Mouse (Mus musculus): ENCODE results near the gene 1700092M07Rik.

Gene 1700092M07Rik

DNA sequence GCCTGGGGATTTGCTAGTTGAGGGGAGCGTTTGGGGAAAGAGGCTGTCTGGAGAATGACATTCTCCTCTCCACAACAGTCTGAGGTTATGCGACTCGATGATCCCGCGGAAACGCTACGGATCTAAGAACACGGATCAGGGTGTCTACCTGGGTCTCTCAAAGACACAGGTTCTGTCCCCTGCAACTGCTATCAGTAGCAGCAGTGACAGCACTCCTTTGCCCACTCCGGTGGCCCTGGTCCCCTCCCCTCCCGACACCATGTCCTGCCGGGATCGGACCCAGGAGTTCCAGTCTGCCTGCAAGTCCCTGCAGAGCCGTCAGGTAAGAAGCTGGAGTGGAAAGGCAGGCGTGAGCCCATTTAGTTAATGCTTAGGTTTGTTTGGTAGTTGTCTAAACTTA, 1.7 kb downstream of the 1700092M07Rik start:
- DNase-seq (ENCODE audit: low spot score) = peak; percentile 47

DNA sequence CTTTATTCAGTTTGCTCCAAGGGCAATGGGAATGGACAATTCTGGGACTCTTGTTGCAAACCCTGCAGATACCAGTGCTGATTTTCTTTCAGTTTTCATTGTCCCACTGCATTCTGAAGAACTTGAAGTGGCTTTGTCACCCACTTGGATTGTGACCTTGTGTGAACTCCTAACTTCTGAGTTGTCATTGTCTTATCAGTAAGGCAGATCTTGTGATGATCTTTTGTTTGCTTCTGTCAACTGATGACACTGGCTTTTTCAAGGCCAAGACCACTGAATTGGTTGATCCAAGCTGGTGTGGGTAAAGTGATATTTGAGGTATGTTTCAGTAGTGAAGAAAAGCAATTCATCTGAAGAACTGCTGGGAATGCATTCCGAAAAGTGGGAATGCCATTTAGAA, 4.9 kb downstream of the 1700092M07Rik start:
- DNase-seq (ENCODE audit: low spot score) = no peak

DNA sequence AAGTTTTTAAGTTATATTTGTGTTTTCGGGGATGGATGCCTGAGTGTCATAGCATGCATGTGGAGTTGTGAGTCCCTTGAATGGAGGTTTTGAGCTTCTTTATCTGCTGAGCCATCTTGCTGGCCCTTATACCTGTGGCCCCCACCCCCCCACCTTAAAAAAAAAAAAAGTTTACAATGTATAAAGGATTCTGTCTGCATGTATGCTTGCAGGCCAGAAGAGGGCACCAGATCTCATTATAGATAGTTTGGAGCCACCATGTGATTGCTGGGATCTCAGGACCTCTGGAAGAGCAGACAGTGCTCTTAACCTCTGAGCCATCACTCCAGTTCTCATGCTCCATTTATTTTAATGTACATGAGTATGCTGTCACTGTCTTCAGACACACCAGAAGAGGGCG, 6.8 kb downstream of the 1700092M07Rik start:
- DNase-seq (ENCODE audit: low spot score) = no peak

DNA sequence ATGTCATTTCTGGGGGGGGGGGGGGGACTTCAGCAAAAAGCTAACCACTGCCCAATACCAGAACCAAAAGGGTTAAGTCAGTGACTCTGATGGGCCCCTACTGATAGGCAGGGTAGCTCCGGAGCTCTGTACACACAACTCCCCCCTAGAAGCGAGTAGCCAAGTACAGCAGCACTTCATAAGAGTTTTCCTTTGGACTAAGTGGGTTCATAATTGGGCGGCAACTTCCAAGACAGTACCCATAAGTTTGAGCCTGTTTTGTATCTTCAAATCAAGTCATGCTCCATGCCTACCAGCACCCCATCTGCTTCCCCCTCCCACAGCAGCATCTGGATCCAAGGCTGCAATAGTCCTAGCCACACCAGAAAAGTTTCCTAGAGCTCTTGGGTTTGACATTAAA, 15.1 kb downstream of the 1700092M07Rik start:
- DNase-seq (ENCODE audit: low spot score) = no peak

DNA sequence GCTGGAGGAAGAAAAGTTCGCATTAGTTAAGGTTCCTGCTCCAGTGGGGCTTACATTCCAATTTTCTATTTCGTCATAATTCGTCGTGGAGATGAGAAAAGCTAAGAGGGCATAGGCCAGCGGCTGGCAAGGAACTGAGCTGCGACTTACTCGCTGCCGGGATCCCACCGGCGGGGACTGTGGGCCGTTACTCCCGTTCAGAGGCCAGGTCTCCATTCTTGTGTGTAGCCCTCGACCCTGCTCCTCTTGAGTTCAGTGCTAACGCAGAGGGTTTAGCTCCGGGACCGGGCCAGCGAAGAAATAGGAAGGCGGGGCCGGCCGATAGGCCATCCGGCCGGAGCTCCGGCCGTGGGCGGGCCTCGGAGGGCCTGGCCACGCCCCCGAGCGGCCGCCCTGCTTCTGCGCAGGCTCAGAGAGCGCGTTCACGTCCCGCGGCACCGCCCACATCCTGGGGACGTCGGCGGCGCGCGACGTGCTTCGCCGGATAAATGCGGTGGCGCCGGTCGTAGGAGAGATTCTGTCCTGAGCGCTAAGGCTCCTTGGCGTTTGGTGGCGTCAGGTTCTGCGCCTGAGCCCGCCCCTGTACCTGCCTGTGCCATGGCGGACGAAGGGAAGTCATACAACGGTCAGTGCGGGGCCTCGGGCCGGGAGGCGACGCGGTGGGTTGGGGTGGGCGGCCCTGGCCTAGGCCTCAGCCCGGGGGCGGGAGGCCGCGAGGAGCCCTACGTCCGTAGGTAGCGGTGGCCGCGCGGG, 16.3 kb downstream of the 1700092M07Rik start, which contains the start of gene Nxf1:
TSS of gene Nxf1 (plus strand) at position 439 of the 753 bp plus-strand sequence.
- peak; percentile 96 for DNase-seq (ENCODE audit: low spot score)

DNA sequence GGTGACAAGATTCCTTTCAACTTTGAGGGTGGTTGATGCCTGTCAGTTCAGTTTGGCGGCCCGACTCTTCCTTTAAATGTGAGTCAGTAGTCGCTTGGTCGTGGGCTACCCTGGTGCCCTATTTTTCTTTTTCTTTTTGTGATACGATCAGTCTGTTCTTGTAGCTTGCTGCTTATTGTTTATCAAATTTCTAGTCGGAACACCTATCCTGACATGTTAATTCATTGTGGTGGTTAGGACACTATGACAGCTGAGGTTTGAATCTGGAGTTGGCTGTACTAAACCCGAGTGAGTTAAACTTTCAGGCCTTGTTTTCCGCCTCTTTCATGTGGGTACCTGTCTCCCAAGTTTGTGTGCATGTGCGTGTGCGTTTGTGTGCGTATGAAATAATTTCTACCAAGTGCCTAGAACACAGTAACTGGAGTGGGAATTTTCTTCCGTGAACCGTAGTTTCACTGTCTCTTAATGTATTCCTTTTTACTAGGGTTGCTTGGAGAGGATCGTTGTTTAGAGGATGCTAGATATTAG, 17.0 kb downstream of the 1700092M07Rik start:
- DNase-seq (ENCODE audit: low spot score) = no peak

DNA sequence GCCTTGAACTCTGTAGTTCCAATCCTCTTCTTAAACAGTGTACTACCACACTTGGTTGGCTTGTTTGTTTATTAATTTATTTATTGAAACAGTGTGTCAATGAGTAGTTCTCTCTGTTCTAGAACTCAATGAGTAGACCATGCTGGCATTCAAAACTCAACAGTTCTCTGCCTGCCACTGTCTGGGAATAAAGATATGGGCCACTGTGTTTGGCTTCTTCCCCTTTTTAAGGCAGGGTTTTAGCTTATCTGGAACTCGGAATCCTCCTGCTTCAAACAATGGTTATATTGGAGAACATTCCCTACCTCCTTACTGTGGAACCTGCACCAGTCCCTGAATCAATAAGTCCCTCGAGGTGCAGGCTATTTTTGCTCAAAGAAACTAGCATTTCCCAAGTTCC, 18.4 kb downstream of the 1700092M07Rik start:
- DNase-seq (ENCODE audit: low spot score) = no peak

DNA sequence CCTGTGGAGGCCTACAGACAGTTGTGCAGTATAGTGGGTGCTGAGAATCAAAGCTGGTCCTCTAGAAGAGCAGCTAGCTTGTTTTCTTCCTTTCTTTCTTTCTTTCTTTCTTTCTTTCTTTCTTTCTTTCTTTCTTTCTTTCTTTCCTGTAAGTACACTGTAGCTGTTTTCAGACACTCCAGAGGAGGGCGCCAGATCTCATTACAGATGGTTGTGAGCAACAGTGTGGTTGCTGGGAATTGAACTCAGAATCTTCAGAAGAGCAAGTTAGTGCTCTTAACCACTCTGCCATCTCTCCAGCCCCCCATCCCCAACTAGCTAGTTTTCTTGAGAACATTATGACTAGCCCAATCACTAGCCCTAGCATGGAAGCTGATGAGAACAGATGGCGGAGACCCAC, 20.2 kb downstream of the 1700092M07Rik start:
- DNase-seq (ENCODE audit: low spot score) = no peak

DNA sequence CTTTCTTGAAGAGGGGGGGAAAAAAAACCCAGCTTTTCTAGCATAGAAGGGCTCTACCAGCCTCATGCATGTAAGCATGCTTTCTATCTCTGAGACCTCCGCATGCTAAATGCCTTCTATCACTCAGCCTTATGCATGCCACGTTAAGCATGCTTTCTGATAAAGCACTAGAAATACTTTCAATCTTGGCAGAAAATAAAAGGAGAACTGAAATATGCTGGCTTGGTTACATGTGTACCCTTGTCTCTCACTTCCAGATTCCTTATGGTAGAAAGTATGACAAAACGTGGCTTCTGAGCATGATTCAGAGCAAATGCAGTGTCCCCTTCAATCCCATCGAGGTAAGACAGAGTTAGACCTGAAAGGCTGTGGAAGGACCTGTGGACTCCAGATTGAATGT, 22.8 kb downstream of the 1700092M07Rik start:
- DNase-seq (ENCODE audit: low spot score) = no peak

DNA sequence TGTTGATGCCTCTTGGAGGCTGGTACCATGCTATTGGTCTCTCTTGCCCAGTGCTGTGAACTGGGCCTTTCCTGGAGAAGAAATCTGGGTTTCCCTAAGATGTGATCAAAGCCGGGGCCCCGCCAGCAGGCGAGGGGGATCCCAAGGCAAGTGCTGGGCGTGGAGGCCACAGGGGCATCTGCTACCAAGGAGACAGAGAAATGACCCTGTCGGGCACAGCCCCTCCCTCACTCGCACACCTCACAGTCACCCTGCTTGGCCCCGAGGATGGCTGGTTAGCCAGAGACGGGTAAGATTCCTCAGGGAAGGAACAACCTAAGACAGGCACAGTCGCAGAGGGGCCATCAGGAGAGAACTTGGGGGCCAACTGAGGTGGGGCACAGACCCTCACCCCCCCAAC, 25.0 kb downstream of the 1700092M07Rik start:
- no peak for DNase-seq (ENCODE audit: low spot score)

DNA sequence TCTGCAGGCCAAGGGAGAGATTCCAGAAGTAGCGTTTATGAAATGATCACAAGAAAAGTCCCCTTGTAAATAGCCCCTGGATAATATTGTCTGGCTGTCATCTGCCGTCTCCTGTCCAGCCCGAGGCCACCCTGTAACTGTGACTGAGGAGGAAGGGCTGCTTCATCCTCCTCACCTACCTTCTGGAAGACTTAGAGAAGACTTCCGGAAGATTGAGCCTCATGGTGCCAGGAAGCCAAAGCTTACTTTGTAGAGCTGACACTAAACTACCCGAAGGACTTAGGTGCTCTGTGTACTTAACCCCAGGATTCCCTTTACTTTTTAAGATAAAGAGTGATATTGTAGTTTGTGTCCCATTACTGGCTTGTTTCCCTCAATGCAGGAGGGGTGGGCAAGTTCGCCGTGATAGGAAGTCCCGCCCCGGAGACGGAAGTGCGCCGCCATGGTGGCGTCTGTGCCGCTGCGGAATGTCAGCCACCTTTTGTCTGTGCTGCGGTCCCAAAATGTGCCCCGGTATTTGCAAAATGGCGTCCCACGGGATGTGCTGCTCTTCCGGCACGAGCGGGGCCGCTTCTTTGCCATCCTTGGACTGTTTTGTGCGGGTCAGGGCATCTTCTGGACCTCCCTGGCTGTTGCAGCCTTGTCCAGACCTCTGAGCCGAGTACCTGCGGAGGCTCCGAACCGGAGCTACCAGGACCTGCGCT, 30.2 kb downstream of the 1700092M07Rik start, which contains the start of gene Tmem223:
TSS of gene Tmem223 (plus strand) at position 430 of the 704 bp plus-strand sequence.
- DNase-seq (ENCODE audit: low spot score) = peak; percentile 84

DNA sequence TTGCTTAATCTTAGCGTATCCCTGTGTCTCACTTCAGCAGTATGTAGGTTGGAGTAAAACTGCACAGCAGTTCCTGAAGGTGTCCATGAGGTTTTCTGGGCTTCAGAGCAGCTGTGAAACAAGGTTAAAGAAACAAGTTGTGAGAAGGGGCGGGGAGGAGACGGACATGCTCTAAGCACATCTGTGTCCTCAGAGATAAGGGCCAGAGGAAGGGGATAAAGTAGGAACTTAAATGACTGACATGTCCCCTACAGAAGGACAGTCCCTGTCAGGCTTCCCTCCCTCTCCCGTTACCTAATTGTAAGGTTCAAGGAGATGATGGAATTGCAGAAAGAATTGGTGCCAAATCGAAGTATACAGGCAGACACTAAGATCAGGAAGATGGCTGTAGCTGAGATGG, 32.5 kb downstream of the 1700092M07Rik start:
- no peak for DNase-seq (ENCODE audit: low spot score)

DNA sequence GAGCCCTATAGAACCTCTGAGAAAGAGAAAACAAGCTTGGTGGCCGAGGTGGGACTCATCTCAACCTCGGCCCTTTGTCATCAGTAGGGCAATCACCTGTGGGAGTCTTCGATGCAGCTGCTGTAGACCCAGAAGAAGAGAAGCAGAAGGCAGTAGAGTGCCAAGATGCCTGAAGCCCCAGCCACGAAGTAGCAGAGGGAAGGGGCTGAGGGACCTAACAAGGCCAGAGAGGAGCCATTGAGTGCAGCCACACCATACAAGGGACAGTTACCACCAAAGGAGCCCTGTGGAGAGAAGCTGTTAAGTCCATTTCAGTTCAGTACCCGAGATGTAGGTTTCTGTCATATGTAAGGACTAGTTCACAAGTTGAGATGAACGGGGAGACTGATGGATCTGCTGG, 32.9 kb downstream of the 1700092M07Rik start:
- no peak for DNase-seq (ENCODE audit: low spot score)

DNA sequence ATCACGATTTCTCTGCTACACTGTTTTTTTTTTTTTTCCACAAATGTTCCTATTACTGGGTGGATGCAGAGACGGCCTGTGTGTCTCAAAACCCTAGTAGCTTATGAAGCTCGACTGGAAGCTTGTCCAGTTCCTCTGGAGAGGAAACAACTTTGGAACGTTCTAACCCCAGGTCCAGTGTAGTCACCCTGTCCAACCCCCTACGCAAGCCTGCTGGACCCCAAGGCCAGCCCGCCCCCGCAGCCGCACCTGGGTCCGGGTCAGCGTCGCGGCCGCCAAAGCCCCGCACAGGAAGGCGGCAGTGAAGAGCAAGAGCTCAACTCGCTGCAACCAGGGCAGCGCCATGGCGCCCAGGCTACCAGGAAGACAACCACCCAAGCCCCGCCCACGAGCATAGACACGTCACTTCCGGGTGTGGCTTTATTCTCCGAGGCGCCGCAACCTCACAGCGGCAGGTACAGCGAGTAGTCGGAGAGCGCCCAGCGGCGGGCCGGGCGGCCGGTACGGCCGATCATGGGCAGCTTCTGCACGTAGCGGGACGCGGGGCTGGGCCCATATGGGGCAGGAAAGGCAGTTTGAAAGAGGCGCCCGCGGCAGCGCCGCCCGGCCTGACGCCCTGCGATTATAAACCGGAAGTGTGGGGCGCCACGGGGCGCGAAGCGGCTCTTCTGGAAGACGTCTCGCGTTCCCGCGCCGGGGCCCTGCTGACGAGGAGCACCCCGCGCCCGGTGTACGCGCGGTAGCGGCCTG, 33.7 kb downstream of the 1700092M07Rik start, which contains the start of gene Tmem179b:
TSS of gene Tmem179b (minus strand) at position 382 of the 750 bp plus-strand sequence.
- peak; percentile 98 for DNase-seq (ENCODE audit: low spot score)

DNA sequence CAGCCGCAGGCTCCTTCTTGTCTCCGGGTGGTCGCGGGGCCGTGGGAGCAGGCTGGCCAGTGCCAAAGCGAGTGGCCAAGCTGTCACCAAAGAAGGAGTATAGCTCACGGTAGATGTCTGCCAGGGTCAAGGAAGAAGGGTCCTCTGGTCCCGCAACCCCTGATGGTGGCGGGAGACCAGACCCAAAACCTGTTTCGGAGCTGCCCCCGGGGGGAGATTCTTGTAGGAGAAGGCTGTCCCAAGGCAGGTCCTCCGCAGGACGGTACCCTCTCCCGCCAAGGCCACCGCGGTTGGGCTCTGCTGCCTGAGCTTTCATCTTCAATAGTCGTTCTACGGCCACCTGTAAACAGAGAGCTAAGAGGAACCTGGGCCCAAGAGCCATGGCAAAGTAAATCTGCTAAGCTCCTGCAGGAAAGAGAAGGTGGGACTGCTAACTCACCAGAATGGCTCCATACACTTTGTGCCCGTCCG, 34.5 kb downstream of the 1700092M07Rik start:
- DNase-seq (ENCODE audit: low spot score) = peak; percentile 63

DNA sequence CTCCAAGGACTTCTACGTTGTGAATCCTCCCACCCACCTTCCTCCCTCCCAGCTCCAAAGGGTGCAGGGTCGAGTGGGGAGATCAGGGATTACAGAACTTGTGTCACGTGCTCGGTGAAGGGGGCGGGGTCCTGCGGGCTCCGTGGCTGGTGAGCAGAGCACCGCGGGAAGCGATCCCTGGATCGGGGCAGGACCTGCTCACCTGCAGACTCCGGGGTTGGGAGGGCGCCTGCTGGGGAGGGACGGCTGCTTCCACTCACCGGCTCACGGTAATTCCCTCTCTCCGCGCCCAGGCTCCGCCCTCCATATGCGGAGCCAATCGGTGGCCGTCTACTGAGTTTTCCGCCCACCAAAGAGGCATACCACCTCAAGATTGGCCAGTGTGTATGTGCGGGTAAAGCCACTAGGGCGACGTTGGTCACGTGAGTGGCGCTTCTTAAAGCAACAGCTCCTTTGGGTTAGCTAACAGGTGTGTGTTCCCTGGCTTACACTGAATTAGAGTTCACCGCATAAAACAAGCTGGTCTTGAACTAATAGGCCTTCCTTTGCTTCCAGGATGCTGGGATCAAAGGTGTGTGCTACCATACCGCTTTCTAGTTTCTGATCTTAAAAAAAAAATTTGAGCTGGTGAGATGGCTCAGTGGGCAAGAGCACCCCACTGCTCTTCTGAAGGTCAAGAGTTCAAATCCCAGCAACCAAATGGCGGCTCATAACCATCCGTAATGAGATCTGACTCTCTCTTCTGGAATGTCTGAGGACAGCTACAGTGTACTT, 45.7 kb downstream of the 1700092M07Rik start, which contains the start of gene Taf6l:
TSS of gene Taf6l (minus strand) at position 410 of the 774 bp plus-strand sequence.
- peak; percentile 87 for DNase-seq (ENCODE audit: low spot score)

DNA sequence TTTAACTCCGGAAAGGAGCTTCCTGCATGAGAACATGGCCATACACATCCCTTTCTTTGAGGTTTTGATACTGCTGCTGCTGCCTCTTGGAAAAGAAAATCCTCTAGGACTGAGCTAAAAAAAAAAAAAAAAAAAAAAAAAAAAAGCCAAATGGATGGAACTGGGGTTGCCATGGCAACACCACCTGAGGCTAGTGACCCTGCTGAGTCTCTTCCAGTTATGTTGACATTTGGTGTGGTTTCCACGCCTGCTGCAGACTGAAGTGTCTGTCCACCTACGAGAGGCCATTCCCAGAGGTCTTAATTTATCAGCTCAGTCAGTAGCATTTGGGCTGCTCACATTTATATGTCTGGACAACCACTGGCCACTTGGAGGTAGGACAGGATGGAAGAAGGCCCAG, 48.0 kb downstream of the 1700092M07Rik start:
- no peak for DNase-seq (ENCODE audit: low spot score)

DNA sequence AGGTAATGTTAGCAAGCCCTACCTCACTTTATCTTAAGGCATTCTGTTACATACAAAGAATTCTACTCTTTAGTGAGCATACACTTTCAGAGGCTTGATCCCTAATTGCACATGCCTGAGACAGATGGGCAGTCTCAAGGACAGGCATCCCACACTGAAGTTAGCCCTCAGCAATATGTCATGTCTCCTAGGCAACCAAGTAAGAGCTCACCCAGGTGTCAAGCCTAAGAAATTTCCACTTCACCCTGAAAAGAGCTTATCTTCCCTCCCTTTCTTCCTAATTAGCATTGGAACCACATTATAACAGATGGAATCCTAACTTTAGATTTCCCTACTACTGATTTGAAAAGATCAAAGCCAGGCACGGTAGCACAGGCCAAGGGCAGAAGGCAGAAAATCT, 48.7 kb downstream of the 1700092M07Rik start:
- no peak for DNase-seq (ENCODE audit: low spot score)

DNA sequence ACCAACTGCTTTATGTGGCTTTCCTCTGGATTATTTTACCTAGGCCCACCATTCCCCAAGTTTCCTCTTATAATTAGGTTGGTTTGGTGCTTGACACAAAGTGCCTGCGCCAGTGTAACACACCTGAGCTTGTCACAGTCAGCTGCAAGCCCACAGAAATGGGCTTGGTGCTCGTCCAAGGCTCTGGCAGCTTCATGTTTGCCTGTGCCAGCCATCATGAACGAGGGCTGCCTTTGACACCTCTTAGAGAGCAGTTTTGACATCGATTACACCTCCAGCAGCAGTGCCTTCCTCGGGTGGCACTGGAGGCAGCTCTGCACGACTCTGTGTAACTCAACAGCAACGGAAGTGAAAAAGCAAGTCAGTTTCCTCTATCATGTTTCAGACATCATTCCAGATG, 49.7 kb downstream of the 1700092M07Rik start:
- no peak for DNase-seq (ENCODE audit: low spot score)
